Mouse (Mus musculus): ENCODE results near the gene Btn2a2. TPM values are rescaled to one million over a fixed set of nuclear protein-coding genes. Genes with fewer than 3 reads are reported as not detected.

The Btn2a2 gene
- polyA plus RNA-seq, 1 experiment from 2014 or later, result 0.18 TPM

DNA sequence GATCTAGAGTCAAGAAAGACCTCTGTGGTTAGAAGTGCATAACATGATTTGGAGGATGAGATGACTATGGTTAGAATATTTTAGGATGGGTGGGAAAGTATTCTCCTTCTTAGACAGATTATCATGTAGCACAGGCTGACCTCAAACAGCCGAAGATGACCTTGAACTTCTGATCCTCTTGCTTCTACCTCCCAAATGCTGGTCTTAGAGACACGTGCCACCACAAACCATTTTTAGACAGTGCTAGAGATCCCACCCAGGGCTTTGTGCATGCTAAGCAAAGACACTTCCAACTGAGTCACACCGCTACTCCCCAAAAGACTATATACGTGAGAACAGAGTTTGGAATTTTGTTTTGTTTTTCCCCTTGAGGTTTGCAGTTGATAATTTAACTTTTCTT is 26.6 kb downstream of the Btn2a2 start:
- H3K9me3 ChIP-seq (ENCODE audit: control insufficient read depth, low read length), result no peaks in the 10 kb centered on the region
- no peak overlapping the region for H3K27ac ChIP-seq (ENCODE audit: low read length)
- H3K4me1 ChIP-seq (replicated peaks; ENCODE audit: control insufficient read depth, insufficient read depth, low read length), result peaks cover 11% of the 10 kb centered on the region
- H3K27me3 ChIP-seq (replicated peaks; ENCODE audit: control insufficient read depth, insufficient read depth, low read length), result no peaks in the 10 kb centered on the region
- no peak overlapping the region for H3K9ac ChIP-seq (replicated peaks; ENCODE audit: low read depth, low read length)
- H3K4me2 ChIP-seq (ENCODE audit: low read length), result no peak overlapping the region
- 86% methylated on average over 4 of the region's 4 CpGs for WGBS
- H3K36me3 ChIP-seq (ENCODE audit: control insufficient read depth, insufficient read depth), result no peaks in the 10 kb centered on the region
- H3K4me3 ChIP-seq (replicated peaks; ENCODE audit: low read length), result no peak overlapping the region
- ATAC-seq, result no peak

GRCm38 (mm10) chr13:23459264-23459846 is 29.3 kb downstream of the Btn2a2 start:
- no peak overlapping the region for H3K4me3 ChIP-seq (replicated peaks; ENCODE audit: low read length)
- 18% methylated on average over 15 of the region's 15 CpGs for WGBS
- no peak for ATAC-seq
- no peak overlapping the region for H3K4me2 ChIP-seq (ENCODE audit: low read length)
- H3K9me3 ChIP-seq (ENCODE audit: control insufficient read depth, low read length), result no peaks in the 10 kb centered on the region
- no peaks in the 10 kb centered on the region for H3K36me3 ChIP-seq (ENCODE audit: control insufficient read depth, insufficient read depth)
- H3K4me1 ChIP-seq (replicated peaks; ENCODE audit: control insufficient read depth, insufficient read depth, low read length), result no peaks in the 10 kb centered on the region
- H3K27ac ChIP-seq (ENCODE audit: low read length), result no peak overlapping the region
- no peaks in the 10 kb centered on the region for H3K27me3 ChIP-seq (replicated peaks; ENCODE audit: control insufficient read depth, insufficient read depth, low read length)
- no peak overlapping the region for H3K9ac ChIP-seq (replicated peaks; ENCODE audit: low read depth, low read length)

GRCm38 (mm10) chr13:23453926-23454325 is 34.7 kb downstream of the Btn2a2 start:
- peaks cover 2% of the 10 kb centered on the region; the same call in 1 of the 2 replicates for H3K4me1 ChIP-seq (replicated peaks; ENCODE audit: control insufficient read depth, insufficient read depth, low read length)
- H3K9me3 ChIP-seq (ENCODE audit: control insufficient read depth, low read length), result no peaks in the 10 kb centered on the region
- H3K4me3 ChIP-seq (replicated peaks; ENCODE audit: low read length), result peak overlapping the region; percentile 80
- ATAC-seq, result no peak
- no peaks in the 10 kb centered on the region for H3K27me3 ChIP-seq (replicated peaks; ENCODE audit: control insufficient read depth, insufficient read depth, low read length)
- no peaks in the 10 kb centered on the region for H3K36me3 ChIP-seq (ENCODE audit: control insufficient read depth, insufficient read depth)
- H3K4me2 ChIP-seq (ENCODE audit: low read length), result peak overlapping the region; percentile 64
- WGBS, result under 1% methylated on average over 9 of the region's 9 CpGs
- H3K27ac ChIP-seq (ENCODE audit: low read length), result peak overlapping the region; percentile 71
- H3K9ac ChIP-seq (replicated peaks; ENCODE audit: low read depth, low read length), result peak overlapping the region; percentile 70

DNA sequence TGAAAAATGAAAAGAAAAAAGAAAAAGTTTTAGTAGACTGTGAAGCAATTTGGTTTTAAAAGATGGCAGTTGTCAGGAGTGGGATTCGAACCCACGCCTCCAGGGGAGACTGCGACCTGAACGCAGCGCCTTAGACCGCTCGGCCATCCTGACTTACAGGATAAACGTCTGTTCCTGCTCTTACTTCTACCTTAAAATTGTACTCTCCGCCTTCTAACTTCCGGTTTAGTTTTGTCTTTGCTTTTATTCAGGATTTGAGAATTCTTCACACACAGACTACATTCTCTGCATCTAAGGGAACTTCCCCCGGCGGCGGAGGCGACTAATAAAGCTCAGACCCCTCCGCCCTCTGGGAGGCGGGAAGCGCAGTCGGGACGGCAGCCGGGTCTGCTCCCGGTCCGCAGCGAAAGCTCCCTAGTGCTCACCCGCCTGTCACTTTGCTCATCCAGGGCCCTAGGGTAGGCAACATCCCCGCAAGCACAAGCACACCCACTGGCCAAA is 35.2 kb downstream of the Btn2a2 start:
- peak overlapping the region; percentile 70 for H3K9ac ChIP-seq (replicated peaks; ENCODE audit: low read depth, low read length)
- no peaks in the 10 kb centered on the region for H3K36me3 ChIP-seq (ENCODE audit: control insufficient read depth, insufficient read depth)
- H3K27me3 ChIP-seq (replicated peaks; ENCODE audit: control insufficient read depth, insufficient read depth, low read length), result no peaks in the 10 kb centered on the region
- H3K4me2 ChIP-seq (ENCODE audit: low read length), result peak overlapping the region; percentile 64
- peaks cover 5% of the 10 kb centered on the region; the same call in 1 of the 2 replicates for H3K4me1 ChIP-seq (replicated peaks; ENCODE audit: control insufficient read depth, insufficient read depth, low read length)
- under 1% methylated on average over 25 of the region's 25 CpGs for WGBS
- no peaks in the 10 kb centered on the region for H3K9me3 ChIP-seq (ENCODE audit: control insufficient read depth, low read length)
- peak overlapping the region; percentile 71 for H3K27ac ChIP-seq (ENCODE audit: low read length)
- H3K4me3 ChIP-seq (replicated peaks; ENCODE audit: low read length), result peak overlapping the region; percentile 80
- peak; percentile 77 for ATAC-seq

- Histone ChIP-seq H3K4me2 (ENCODE audit: low read length) (peak overlapping the region; percentile 57), H3K27me3 (replicated peaks; ENCODE audit: control insufficient read depth, insufficient read depth, low read length) (no peaks in the 10 kb centered on the region), H3K4me3 (replicated peaks; ENCODE audit: low read length) (peak overlapping the region; percentile 51), H3K27ac (ENCODE audit: low read length) (peak overlapping the region; percentile 66), H3K4me1 (replicated peaks; ENCODE audit: control insufficient read depth, insufficient read depth, low read length) (peaks cover 5% of the 10 kb centered on the region; the same call in 1 of the 2 replicates), H3K9ac (replicated peaks; ENCODE audit: low read depth, low read length) (peak overlapping the region; percentile 46), H3K36me3 (ENCODE audit: control insufficient read depth, insufficient read depth) (no peaks in the 10 kb centered on the region), H3K9me3 (ENCODE audit: control insufficient read depth, low read length) (no peaks in the 10 kb centered on the region)
- WGBS, result under 1% methylated on average over 15 of the region's 15 CpGs
- peak; percentile 37 for ATAC-seq
These were observed 38.3 kb downstream of the Btn2a2 start for GRCm38 (mm10) chr13:23450398-23450797.

DNA sequence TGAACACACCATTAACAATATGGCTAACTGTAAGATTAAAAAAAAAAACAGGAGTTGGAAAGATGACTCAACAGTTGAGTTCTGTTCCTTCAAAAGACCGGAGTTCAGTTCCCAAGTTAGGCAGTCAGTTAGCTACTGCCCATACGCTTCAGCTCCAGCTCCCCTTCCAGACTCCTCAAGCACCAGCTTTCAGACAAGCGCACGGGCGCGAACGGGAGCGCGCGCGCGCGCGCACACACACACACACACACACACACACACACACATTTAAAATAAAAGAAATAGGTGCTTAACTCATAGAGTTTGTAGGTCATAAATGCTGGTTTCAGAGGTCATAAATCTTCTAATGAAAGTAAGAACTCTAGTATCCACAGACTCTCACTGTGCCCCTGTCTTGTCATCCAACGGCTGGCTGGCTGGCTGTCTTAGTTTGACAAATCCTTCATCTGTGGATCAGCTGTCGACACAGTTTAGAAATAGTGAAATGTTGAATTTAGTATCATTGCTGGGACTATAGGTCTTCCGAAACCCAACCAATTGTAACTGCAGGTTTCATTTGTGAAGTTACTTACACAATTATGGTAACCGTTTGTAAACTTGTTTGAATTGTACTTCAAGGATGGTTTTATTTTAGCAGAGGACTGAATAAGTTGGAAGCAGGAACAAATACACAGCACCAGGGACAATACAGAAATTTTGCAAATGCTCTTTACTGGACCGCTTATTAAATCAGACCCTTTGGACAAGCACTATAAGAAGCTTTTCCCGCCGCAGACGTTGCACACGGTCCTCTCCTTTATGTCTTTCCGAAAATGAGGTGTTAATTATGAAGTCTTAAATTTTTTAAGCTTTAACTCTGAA is 39.2 kb downstream of the Btn2a2 start:
- Histone ChIP-seq H3K4me3 (replicated peaks; ENCODE audit: low read length) (peak overlapping the region; percentile 51), H3K27me3 (replicated peaks; ENCODE audit: control insufficient read depth, insufficient read depth, low read length) (no peaks in the 10 kb centered on the region), H3K27ac (ENCODE audit: low read length) (peak overlapping the region; percentile 48; the same call in 1 of the 2 replicates), H3K4me1 (replicated peaks; ENCODE audit: control insufficient read depth, insufficient read depth, low read length) (peaks cover 9% of the 10 kb centered on the region), H3K9me3 (ENCODE audit: control insufficient read depth, low read length) (no peaks in the 10 kb centered on the region), H3K4me2 (ENCODE audit: low read length) (peak overlapping the region; percentile 57), H3K9ac (replicated peaks; ENCODE audit: low read depth, low read length) (peak overlapping the region; percentile 54), H3K36me3 (ENCODE audit: control insufficient read depth, insufficient read depth) (no peaks in the 10 kb centered on the region)
- no peak for ATAC-seq
- under 1% methylated on average over 24 of the region's 24 CpGs for WGBS

DNA sequence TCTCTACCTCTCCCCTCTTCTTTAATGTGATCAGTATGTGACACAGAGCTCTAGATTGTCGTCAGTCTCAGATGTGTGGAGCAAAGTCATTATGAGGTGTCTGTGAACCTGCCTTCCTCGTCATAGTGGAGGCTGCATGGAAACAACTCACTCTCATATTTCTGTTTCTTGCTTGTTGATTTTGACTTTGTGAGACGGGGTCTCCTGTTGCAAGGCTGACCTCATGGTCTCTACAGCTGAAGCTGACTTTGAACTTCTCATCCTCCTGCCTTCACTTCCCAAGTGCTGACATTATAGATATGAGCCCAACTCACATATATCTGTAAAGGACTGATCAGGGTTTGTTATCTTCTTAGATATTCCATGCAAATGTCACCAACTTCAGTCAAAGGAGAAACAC is 39.9 kb downstream of the Btn2a2 start:
- 58% methylated on average over 3 of the region's 3 CpGs for WGBS
- Histone ChIP-seq H3K4me2 (ENCODE audit: low read length) (peak overlapping the region; percentile 57), H3K9ac (replicated peaks; ENCODE audit: low read depth, low read length) (peak overlapping the region; percentile 54; the same call in 1 of the 2 replicates), H3K27me3 (replicated peaks; ENCODE audit: control insufficient read depth, insufficient read depth, low read length) (no peaks in the 10 kb centered on the region), H3K27ac (ENCODE audit: low read length) (no peak overlapping the region), H3K4me3 (replicated peaks; ENCODE audit: low read length) (peak overlapping the region; percentile 51), H3K4me1 (replicated peaks; ENCODE audit: control insufficient read depth, insufficient read depth, low read length) (peaks cover 12% of the 10 kb centered on the region), H3K9me3 (ENCODE audit: control insufficient read depth, low read length) (no peaks in the 10 kb centered on the region), H3K36me3 (ENCODE audit: control insufficient read depth, insufficient read depth) (no peaks in the 10 kb centered on the region)
- ATAC-seq, result no peak

DNA sequence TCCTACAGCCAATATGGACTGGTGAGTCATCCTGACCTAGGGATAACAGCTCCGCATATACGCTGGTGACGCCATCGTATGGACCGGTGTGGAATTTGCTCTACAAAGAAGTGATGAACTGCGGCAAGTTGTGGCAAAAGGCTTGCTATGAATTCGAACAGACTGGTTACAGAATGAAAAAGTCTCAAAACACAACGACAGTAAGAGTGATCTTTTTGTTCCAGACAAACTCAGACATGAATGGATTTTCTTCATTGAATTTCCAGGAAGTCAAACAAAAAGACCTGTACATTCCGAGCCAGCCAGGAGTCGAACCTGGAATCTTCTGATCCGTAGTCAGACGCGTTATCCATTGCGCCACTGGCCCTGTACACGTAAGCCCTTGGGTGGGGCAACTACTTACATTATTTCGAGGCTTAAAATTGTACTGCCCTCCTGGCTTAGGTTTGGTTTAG is 42.1 kb downstream of the Btn2a2 start:
- Histone ChIP-seq H3K36me3 (ENCODE audit: control insufficient read depth, insufficient read depth) (no peaks in the 10 kb centered on the region), H3K4me3 (replicated peaks; ENCODE audit: low read length) (peak overlapping the region; percentile 84), H3K4me1 (replicated peaks; ENCODE audit: control insufficient read depth, insufficient read depth, low read length) (peaks cover 12% of the 10 kb centered on the region), H3K9ac (replicated peaks; ENCODE audit: low read depth, low read length) (peak overlapping the region; percentile 63), H3K4me2 (ENCODE audit: low read length) (peak overlapping the region; percentile 81), H3K27ac (ENCODE audit: low read length) (peak overlapping the region; percentile 99), H3K27me3 (replicated peaks; ENCODE audit: control insufficient read depth, insufficient read depth, low read length) (no peaks in the 10 kb centered on the region), H3K9me3 (ENCODE audit: control insufficient read depth, low read length) (no peaks in the 10 kb centered on the region)
- ATAC-seq, result peak; percentile 70
- under 1% methylated on average over 16 of the region's 16 CpGs for WGBS
